Mouse (Mus musculus) intestine, embryonic 14.5 days (tissue): ENCODE results near the gene Tekt5. TPM values are rescaled to one million over a fixed set of nuclear protein-coding genes. Genes with fewer than 3 reads are reported as not detected.
A peak's percentile ranks its signal among the peaks of the same experiment; 100 is the strongest.

Experiments used
- ATAC-seq: fragments of 200-750 bp; cut with Nextera tagmentation; replicated peaks from 2 replicates; pipeline ENCODE4 v1.8.0; 2017; ENCODE audit warnings: low read depth, moderate number of reproducible peaks, moderate TSS enrichment, moderate library complexity; ENCODE audit not compliant: low FRiP score, low TSS enrichment
- DNase-seq: peaks from one replicate; pipeline ENCODE4 v3.0.0-alpha.2; 2018; ENCODE audit warnings: low spot score
- H3K27ac ChIP-seq: fragments of 300-500 bp; sonication (generic); 2 replicates; pipeline ENCODE4 v1.5.1; 2014; ENCODE audit warnings: low read depth, mild to moderate bottlenecking, control low read depth
- H3K27me3 ChIP-seq: fragments of 300-500 bp; sonication (generic); replicated peaks from 2 replicates; pipeline ENCODE4 v1.6.1; 2014; ENCODE audit warnings: low read length, control low read depth; ENCODE audit not compliant: control insufficient read depth, insufficient read depth
- H3K36me3 ChIP-seq: fragments of 300-500 bp; sonication (generic); 2 replicates; pipeline ENCODE4 v1.6.1; 2014; ENCODE audit warnings: low read length, control low read depth; ENCODE audit not compliant: control insufficient read depth, insufficient read depth
- H3K4me1 ChIP-seq: fragments of 300-500 bp; sonication (generic); replicated peaks from 2 replicates; pipeline ENCODE4 v1.6.1; 2014; ENCODE audit warnings: low read length, control low read depth, mixed read lengths; ENCODE audit not compliant: control insufficient read depth, insufficient read depth
- H3K4me2 ChIP-seq: fragments of 300-500 bp; sonication (generic); 2 replicates; pipeline ENCODE4 v1.6.1; 2014; ENCODE audit warnings: low read length
- H3K4me3 ChIP-seq: fragments of 300-500 bp; sonication (generic); 2 replicates; pipeline ENCODE4 v1.5.1; 2014; ENCODE audit warnings: low read depth, low read length, control low read depth, mixed read lengths
- H3K9ac ChIP-seq: fragments of 300-500 bp; sonication (generic); 2 replicates; pipeline ENCODE4 v1.6.1; 2014; ENCODE audit warnings: mild to moderate bottlenecking, low read length
- H3K9me3 ChIP-seq: fragments of 300-500 bp; sonication (generic); 2 replicates; pipeline ENCODE4 v1.6.1; 2016; ENCODE audit warnings: low read length, control low read depth; ENCODE audit not compliant: control insufficient read depth
- WGBS: fragments of 180-500 bp; shearing (Covaris S2); extraction: QIAGEN DNeasy Blood & Tissue Kit; methylation state at CpG from one replicate; pipeline ENCODE4 v1.1.7; 2014; 5-methylcytosine and 5-hydroxymethylcytosine counted together
- polyA plus RNA-seq: library from polyadenylated mRNA; unstranded; fragments of >200 nt; fragmentation: Nextera tagmentation; extraction: Ambion mirVana; gene quantifications from 2 replicates; pipeline ENCODE4 v1.2.1, GENCODE M21; 2014

Tekt5 gene
- polyA plus RNA-seq, 1 experiment from 2014 or later = 0.28 TPM

- H3K9me3 ChIP-seq = no peaks in the 10 kb centered on the region
- 57% methylated on average over 9 of the region's 9 CpGs for WGBS
- H3K36me3 ChIP-seq = no peaks in the 10 kb centered on the region
- peaks cover 11% of the 10 kb centered on the region for H3K4me1 ChIP-seq
- H3K9ac ChIP-seq = no peak overlapping the region
- no peak overlapping the region for H3K27ac ChIP-seq
- no peak overlapping the region for H3K4me3 ChIP-seq
- H3K27me3 ChIP-seq = no peaks in the 10 kb centered on the region
- no peak for ATAC-seq
- no peak overlapping the region for H3K4me2 ChIP-seq
- DNase-seq = no peak
Observed at GRCm38 (mm10) chr16:10351050-10351636, 44.1 kb downstream of the Tekt5 start.

GRCm38 (mm10) chr16:10349876-10350275, 45.4 kb downstream of the Tekt5 start:
- Histone ChIP-seq H3K9me3 (no peaks in the 10 kb centered on the region), H3K27ac (0 out of 2 replicates have a peak overlapping the region, but pooled peaks have one; percentile 33), H3K4me1 (peaks cover 11% of the 10 kb centered on the region), H3K36me3 (no peaks in the 10 kb centered on the region), H3K9ac (no peak overlapping the region), H3K4me3 (no peak overlapping the region), H3K27me3 (no peaks in the 10 kb centered on the region), H3K4me2 (no peak overlapping the region)
- WGBS = 60% methylated on average over 9 of the region's 10 CpGs
- peak; percentile 69 for DNase-seq
- ATAC-seq = peak; percentile 80

GRCm38 (mm10) chr16:10349436-10349835, 45.9 kb downstream of the Tekt5 start:
- 50% methylated on average over 5 of the region's 5 CpGs for WGBS
- Histone ChIP-seq H3K4me1 (peaks cover 11% of the 10 kb centered on the region), H3K9me3 (no peaks in the 10 kb centered on the region), H3K27ac (0 out of 2 replicates have a peak overlapping the region, but pooled peaks have one; percentile 33), H3K36me3 (no peaks in the 10 kb centered on the region), H3K4me3 (no peak overlapping the region), H3K27me3 (no peaks in the 10 kb centered on the region), H3K9ac (no peak overlapping the region), H3K4me2 (no peak overlapping the region)
- ATAC-seq (peak; percentile 60), DNase-seq (no peak)

GRCm38 (mm10) chr16:10347551-10347950, 47.7 kb downstream of the Tekt5 start:
- Histone ChIP-seq H3K27ac (no peak overlapping the region), H3K4me1 (peaks cover 11% of the 10 kb centered on the region), H3K4me2 (no peak overlapping the region), H3K36me3 (no peaks in the 10 kb centered on the region), H3K4me3 (no peak overlapping the region), H3K27me3 (no peaks in the 10 kb centered on the region), H3K9me3 (no peaks in the 10 kb centered on the region), H3K9ac (no peak overlapping the region)
- WGBS = 80% methylated on average over 7 of the region's 7 CpGs
- no peak for DNase-seq
- no peak for ATAC-seq

- no peak for ATAC-seq
- H3K27me3 ChIP-seq = no peaks in the 10 kb centered on the region
- WGBS = 74% methylated on average over 4 of the region's 4 CpGs
- H3K9ac ChIP-seq = no peak overlapping the region
- no peak overlapping the region for H3K27ac ChIP-seq
- H3K4me1 ChIP-seq = no peaks in the 10 kb centered on the region
- H3K9me3 ChIP-seq = 0 out of 2 replicates have a peak, but pooled peaks cover 3% of the 10 kb centered on the region
- DNase-seq = no peak
- no peak overlapping the region for H3K4me2 ChIP-seq
- H3K4me3 ChIP-seq = no peak overlapping the region
- H3K36me3 ChIP-seq = no peaks in the 10 kb centered on the region
Observed at GRCm38 (mm10) chr16:10341110-10341509, 54.2 kb downstream of the Tekt5 start.

GRCm38 (mm10) chr16:10339930-10340329, 55.4 kb downstream of the Tekt5 start:
- Histone ChIP-seq H3K27ac (no peak overlapping the region), H3K27me3 (no peaks in the 10 kb centered on the region), H3K9ac (no peak overlapping the region), H3K9me3 (0 out of 2 replicates have a peak, but pooled peaks cover 3% of the 10 kb centered on the region), H3K4me2 (no peak overlapping the region), H3K4me3 (no peak overlapping the region), H3K4me1 (no peaks in the 10 kb centered on the region), H3K36me3 (no peaks in the 10 kb centered on the region)
- WGBS = 92% methylated on average over 10 of the region's 10 CpGs
- ATAC-seq (no peak), DNase-seq (no peak)

GRCm38 (mm10) chr16:10338601-10339000, 56.7 kb downstream of the Tekt5 start:
- Histone ChIP-seq H3K9me3 (0 out of 2 replicates have a peak, but pooled peaks cover 3% of the 10 kb centered on the region), H3K4me3 (no peak overlapping the region), H3K4me2 (no peak overlapping the region), H3K36me3 (no peaks in the 10 kb centered on the region), H3K27me3 (no peaks in the 10 kb centered on the region), H3K4me1 (no peaks in the 10 kb centered on the region), H3K9ac (no peak overlapping the region), H3K27ac (no peak overlapping the region)
- WGBS = 85% methylated on average over 5 of the region's 5 CpGs
- ATAC-seq (no peak), DNase-seq (no peak)

- no peak overlapping the region for H3K4me3 ChIP-seq
- no peaks in the 10 kb centered on the region for H3K36me3 ChIP-seq
- DNase-seq = no peak
- H3K4me1 ChIP-seq = no peaks in the 10 kb centered on the region
- 0 out of 2 replicates have a peak, but pooled peaks cover 3% of the 10 kb centered on the region for H3K9me3 ChIP-seq
- H3K27me3 ChIP-seq = no peaks in the 10 kb centered on the region
- ATAC-seq = 0 out of 2 replicates have a peak, but pooled peaks have one; percentile 55
- no peak overlapping the region for H3K27ac ChIP-seq
- 61% methylated on average over 13 of the region's 13 CpGs for WGBS
- H3K9ac ChIP-seq = no peak overlapping the region
- H3K4me2 ChIP-seq = no peak overlapping the region
Observed at GRCm38 (mm10) chr16:10337422-10338197, 57.7 kb downstream of the Tekt5 start.
